Mouse (Mus musculus) limb, embryonic 13.5 days (tissue): ENCODE measurements around the gene Foxn3. TPM values are rescaled to one million over a fixed set of nuclear protein-coding genes. Genes with fewer than 3 reads are reported as not detected.

Source experiments
- ATAC-seq: fragments of 200-750 bp; cut with Nextera tagmentation; 2 replicates; pipeline ENCODE4 v1.8.0; 2017; ENCODE audit warnings: low read depth, moderate number of reproducible peaks, moderate TSS enrichment; ENCODE audit not compliant: low FRiP score
- H3K27ac ChIP-seq: fragments of 300-500 bp; sonication (generic); 2 replicates; pipeline ENCODE4 v1.5.1; 2015; ENCODE audit warnings: inconsistent platforms, mild to moderate bottlenecking, moderate library complexity
- H3K27me3 ChIP-seq: fragments of 300-500 bp; sonication (generic); 2 replicates; pipeline ENCODE4 v1.6.1; 2015; ENCODE audit warnings: mild to moderate bottlenecking, inconsistent platforms
- H3K36me3 ChIP-seq: fragments of 300-500 bp; sonication (generic); 2 replicates; pipeline ENCODE4 v1.6.1; 2015; ENCODE audit warnings: inconsistent platforms, mild to moderate bottlenecking, moderate library complexity
- H3K4me1 ChIP-seq: fragments of 300-500 bp; sonication (generic); 2 replicates; pipeline ENCODE4 v1.6.1; 2015; ENCODE audit warnings: inconsistent platforms
- H3K4me2 ChIP-seq: fragments of 300-500 bp; sonication (generic); replicated peaks from 2 replicates; pipeline ENCODE4 v1.6.1; 2015; ENCODE audit warnings: inconsistent platforms, mild to moderate bottlenecking, moderate library complexity
- H3K4me3 ChIP-seq: fragments of 300-500 bp; sonication (generic); 2 replicates; pipeline ENCODE4 v1.5.1; 2015; ENCODE audit warnings: moderate library complexity, mild to moderate bottlenecking, inconsistent platforms
- H3K9ac ChIP-seq: fragments of 300-500 bp; sonication (generic); 2 replicates; pipeline ENCODE4 v1.6.1; 2015; ENCODE audit warnings: mild to moderate bottlenecking, inconsistent platforms
- H3K9me3 ChIP-seq: fragments of 300-500 bp; sonication (generic); 2 replicates; pipeline ENCODE4 v1.6.1; 2016; ENCODE audit warnings: inconsistent platforms
- WGBS: fragments of 180-500 bp; shearing (Covaris S2); methylation state at CpG from one replicate; pipeline ENCODE4 v1.1.7; 2015; 5-methylcytosine and 5-hydroxymethylcytosine counted together
- polyA plus RNA-seq: library from polyadenylated mRNA; unstranded; fragments of >200 nt; fragmentation: Nextera tagmentation; extraction: Ambion mirVana; gene quantifications from 2 replicates; pipeline ENCODE4 v1.2.1, GENCODE M21; 2015

Gene Foxn3
- polyA plus RNA-seq, 1 experiment from 2014 or later: 130 TPM

DNA sequence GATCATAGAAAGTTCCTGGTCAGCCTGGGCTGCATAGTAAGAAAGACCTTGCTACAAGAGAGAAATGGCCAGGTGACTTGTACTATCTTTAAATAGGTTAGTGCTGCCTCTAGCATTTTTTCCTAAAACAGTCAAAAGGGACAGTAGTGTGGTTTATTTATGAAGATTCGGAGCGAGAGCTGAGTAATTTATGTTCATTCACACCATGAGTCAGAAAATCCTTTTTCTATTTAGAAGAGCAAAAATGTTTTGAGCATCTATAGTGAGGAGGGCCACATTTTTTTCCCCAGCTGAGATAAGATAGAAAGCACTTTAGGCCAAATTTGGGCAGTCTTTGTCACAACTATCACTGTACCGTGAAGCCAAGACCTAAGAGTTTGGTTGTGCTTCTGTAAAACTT is 24.0 kb upstream of the Foxn3 start:
- Histone ChIP-seq H3K4me2 (no peak overlapping the region), H3K9ac (no peak overlapping the region), H3K27me3 (no peaks in the 10 kb centered on the region; the same call in 1 of the 2 replicates), H3K4me1 (no peaks in the 10 kb centered on the region), H3K9me3 (no peaks in the 10 kb centered on the region; the same call in 1 of the 2 replicates), H3K27ac (no peak overlapping the region), H3K4me3 (no peak overlapping the region), H3K36me3 (no peaks in the 10 kb centered on the region)
- WGBS: 80% methylated on average over 3 of the region's 3 CpGs
- no peak for ATAC-seq

DNA sequence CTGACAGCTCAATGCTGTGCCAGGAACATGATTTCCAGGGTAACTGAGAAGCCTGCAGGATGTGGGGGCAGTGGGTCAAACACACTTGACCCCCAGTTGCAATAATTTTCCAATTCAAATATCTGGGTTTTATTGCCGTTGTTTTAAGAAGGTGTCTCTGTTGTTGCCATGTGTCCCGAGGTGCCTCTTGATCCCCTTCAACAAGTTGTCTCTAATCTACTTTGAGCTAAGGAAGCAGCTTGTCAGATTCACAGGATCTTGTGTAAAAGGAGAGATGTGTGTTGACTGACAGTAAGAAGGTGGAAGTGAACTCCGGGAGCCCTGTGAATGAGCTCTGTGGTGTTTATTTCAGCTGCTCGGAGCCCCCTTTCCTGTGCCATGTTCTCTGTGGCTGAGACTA is 16.6 kb upstream of the Foxn3 start:
- Histone ChIP-seq H3K27ac (no peak overlapping the region), H3K27me3 (no peaks in the 10 kb centered on the region), H3K9me3 (0 out of 2 replicates have a peak, but pooled peaks cover 6% of the 10 kb centered on the region), H3K4me3 (no peak overlapping the region), H3K36me3 (no peaks in the 10 kb centered on the region), H3K4me2 (no peak overlapping the region), H3K9ac (no peak overlapping the region), H3K4me1 (no peaks in the 10 kb centered on the region)
- WGBS: 28% methylated on average over 4 of the region's 4 CpGs
- no peak for ATAC-seq

DNA sequence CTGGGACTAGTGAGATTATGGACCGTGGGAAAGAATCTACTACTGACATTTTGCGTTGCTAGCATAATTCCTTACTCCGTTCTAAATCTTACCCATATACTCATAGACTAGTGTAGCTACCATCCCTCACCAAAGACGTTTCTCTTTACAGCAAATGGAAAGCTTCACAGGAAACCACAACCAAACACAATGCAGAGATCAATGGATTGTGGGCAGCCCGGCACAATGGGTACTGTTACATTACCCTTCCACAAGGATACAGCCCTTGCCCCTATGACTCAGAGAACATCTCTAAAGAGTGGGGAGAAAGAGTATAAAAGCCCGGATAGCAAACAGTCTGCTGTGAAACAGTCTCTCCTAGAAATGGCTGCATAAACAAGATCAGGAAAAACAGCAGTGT is 13.3 kb upstream of the Foxn3 start:
- Histone ChIP-seq H3K4me2 (no peak overlapping the region), H3K27ac (no peak overlapping the region), H3K9ac (no peak overlapping the region), H3K4me3 (no peak overlapping the region), H3K27me3 (no peaks in the 10 kb centered on the region), H3K9me3 (0 out of 2 replicates have a peak, but pooled peaks cover 6% of the 10 kb centered on the region), H3K4me1 (0 out of 2 replicates have a peak, but pooled peaks cover 5% of the 10 kb centered on the region), H3K36me3 (no peaks in the 10 kb centered on the region)
- WGBS: 74% methylated on average over 6 of the region's 6 CpGs
- no peak for ATAC-seq

DNA sequence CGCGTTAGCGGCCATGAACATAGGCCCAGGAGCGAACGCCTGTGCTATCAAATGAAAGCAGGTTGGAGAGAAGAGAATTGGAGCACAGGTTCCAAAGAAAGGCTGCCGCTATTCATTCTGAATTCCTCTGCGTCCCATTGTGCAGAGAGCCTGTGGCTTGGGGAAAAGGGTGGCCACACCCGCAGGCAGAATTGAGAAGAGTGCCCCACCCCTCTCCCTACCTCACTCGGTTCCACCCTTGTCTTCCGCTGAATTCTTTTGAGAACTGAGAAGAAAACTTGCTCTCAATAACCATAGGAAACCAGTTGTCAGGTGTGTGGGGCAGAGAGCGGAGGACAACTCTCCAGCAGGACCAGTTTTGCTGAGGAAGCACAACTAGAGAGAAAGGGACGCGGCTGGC is 10.9 kb upstream of the Foxn3 start:
- H3K27ac ChIP-seq: no peak overlapping the region
- peaks cover 18% of the 10 kb centered on the region for H3K4me1 ChIP-seq
- H3K36me3 ChIP-seq: no peaks in the 10 kb centered on the region
- H3K4me3 ChIP-seq: no peak overlapping the region
- H3K9me3 ChIP-seq: no peaks in the 10 kb centered on the region
- H3K9ac ChIP-seq: no peak overlapping the region
- no peak for ATAC-seq
- no peak overlapping the region for H3K4me2 ChIP-seq
- 54% methylated on average over 13 of the region's 13 CpGs for WGBS
- H3K27me3 ChIP-seq: no peaks in the 10 kb centered on the region

DNA sequence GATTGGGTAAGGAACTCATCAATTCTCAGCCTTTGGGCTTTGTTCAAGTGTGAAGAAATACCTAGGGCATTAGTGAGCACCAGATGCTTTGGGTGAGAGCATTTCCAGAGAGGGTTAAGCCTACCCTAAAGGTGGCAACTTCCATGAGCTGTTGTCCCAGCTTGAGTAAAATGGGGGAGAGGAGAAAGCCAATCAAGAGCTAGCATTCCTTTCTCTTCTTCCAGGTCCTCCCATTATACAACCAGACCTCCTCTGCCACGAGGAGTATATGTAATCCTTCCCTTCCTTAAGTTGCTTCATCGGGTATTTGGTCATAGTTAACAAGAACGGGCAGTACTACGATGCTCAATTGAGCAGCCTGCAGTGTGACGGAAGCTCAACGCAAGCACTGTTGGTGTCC is 9.7 kb upstream of the Foxn3 start:
- no peak overlapping the region for H3K27ac ChIP-seq
- H3K27me3 ChIP-seq: no peaks in the 10 kb centered on the region
- WGBS: 81% methylated on average over 6 of the region's 6 CpGs
- H3K4me2 ChIP-seq: no peak overlapping the region
- H3K9me3 ChIP-seq: no peaks in the 10 kb centered on the region
- H3K4me3 ChIP-seq: no peak overlapping the region
- no peaks in the 10 kb centered on the region for H3K36me3 ChIP-seq
- no peak overlapping the region for H3K9ac ChIP-seq
- ATAC-seq: no peak
- H3K4me1 ChIP-seq: peaks cover 18% of the 10 kb centered on the region

DNA sequence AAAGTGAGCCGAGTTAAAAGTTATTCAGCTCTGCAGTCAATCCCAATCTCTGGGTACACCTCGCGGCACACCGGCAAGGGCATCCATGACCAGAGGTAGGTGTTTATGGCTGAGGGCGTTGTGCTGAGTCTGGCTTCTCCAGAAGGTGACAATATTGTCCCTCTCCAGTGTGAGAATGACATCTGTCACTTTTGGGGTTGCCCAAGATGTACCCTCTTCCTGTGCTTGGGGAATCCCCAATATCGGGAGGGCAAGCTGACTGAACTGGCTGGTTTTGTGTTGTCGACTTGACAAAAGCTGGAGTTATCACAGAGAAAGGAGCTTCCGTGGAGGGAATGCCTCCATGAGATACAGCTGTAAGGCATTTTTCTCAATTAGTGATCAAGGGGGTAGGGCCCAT is 8.6 kb upstream of the Foxn3 start:
- Histone ChIP-seq H3K4me1 (peaks cover 18% of the 10 kb centered on the region), H3K4me3 (no peak overlapping the region), H3K9ac (no peak overlapping the region), H3K27me3 (no peaks in the 10 kb centered on the region), H3K4me2 (no peak overlapping the region), H3K27ac (no peak overlapping the region), H3K36me3 (no peaks in the 10 kb centered on the region), H3K9me3 (no peaks in the 10 kb centered on the region)
- WGBS: 90% methylated on average over 8 of the region's 8 CpGs
- no peak for ATAC-seq

DNA sequence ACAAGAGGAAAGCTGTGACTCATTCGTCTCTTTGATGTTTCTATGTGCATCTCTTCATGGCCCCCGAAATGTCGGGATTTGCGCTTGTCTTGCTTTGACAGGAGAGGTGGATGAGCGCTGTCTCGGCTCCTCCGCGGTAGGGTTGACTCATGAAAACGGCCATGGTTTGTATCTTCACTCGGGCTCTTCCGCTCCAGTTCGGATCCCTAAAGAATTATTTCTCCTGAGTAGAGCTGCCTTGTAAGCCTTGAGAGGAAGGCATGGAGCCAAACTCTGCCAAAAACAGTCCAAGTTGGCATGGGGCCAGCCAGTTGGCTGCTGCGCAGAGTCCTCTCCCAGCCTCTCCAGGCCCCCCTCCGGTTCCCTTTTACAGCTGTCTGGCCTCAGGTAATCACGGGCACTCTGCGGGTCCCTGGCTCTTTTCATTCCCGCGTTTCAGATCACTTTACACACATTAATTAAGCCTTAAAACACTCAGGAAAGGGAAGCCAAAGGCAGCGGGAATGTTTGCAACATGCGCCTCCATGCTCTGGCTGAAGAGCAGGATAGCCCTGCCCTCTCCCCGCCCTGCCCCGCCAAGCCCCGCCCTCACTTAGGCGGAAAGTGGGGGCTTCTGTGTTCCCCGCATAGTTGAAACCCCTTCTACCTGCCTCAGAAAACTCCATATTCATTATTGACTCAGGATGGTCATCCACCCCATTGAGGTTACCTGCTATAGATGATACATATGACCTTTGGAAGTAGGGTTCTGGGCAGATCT is 7.0 kb upstream of the Foxn3 start:
- H3K27me3 ChIP-seq: no peaks in the 10 kb centered on the region
- peak overlapping the region; percentile 50 for H3K4me2 ChIP-seq
- WGBS: 55% methylated on average over 25 of the region's 25 CpGs

DNA sequence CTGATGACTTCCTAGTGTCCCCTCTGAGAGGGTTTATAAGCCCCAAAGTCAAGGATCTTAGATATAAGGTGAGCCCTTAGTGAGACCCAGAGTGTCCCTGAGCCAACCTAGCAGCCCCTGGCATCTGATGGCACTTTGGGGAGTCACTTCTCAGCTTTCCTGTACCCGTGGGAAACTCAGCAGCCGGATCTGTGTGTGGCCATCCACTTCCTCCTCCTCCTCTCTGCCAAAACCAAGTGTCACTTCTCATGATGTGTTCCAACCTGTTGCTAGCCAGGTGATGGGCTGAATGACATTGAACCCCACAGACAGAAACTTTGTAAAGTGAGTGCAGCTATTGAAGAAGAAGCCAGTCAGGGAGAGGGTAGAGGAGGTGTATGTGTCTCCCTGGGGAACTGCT is 2.2 kb upstream of the Foxn3 start:
- no peak for ATAC-seq
- H3K4me1 ChIP-seq: peaks cover 37% of the 10 kb centered on the region
- no peaks in the 10 kb centered on the region for H3K9me3 ChIP-seq
- H3K27me3 ChIP-seq: no peaks in the 10 kb centered on the region
- H3K36me3 ChIP-seq: no peaks in the 10 kb centered on the region
- H3K9ac ChIP-seq: no peak overlapping the region
- H3K27ac ChIP-seq: no peak overlapping the region
- WGBS: 60% methylated on average over 2 of the region's 2 CpGs
- no peak overlapping the region for H3K4me3 ChIP-seq
- H3K4me2 ChIP-seq: no peak overlapping the region

More for the DNA sequence above, 7.0 kb upstream of the Foxn3 start:
- H3K4me1 ChIP-seq: peaks cover 18% of the 10 kb centered on the region
- H3K36me3 ChIP-seq: no peaks in the 10 kb centered on the region
- ATAC-seq: peak; percentile 84
- H3K9ac ChIP-seq: 0 out of 2 replicates have a peak overlapping the region, but pooled peaks have one; percentile 25
- H3K4me3 ChIP-seq: peak overlapping the region; percentile 17; the same call in 1 of the 2 replicates
- no peak overlapping the region for H3K27ac ChIP-seq
- no peaks in the 10 kb centered on the region for H3K9me3 ChIP-seq

DNA sequence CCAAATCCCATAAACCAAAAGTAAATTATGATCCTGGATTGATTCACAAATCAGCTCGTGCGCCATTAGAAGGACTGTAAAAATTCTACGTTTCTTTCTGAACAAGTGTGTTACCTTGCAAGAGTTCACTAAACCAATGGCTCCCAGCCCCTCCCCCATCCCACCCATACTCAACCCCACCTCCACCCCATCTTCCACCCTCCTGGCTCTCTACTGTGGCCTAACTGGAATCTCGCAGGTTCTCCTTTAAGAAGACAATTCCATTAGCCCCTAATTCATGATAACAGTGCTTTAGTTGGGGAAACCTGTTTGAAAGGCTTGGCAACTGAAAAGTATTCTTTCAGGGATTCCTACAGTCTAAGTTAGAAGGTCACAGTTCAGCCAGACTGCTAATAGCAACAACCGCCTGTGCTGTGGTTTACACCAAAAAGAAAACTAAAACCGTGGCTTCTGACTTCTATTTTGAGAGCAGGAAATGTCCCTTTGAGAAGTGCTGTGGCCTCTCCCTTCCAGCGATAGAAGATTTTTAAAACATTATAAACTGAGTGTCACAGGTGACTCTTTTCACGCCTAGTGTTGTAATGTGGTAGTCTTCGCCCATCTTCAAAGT is 1.0 kb upstream of the Foxn3 start:
- peak overlapping the region; percentile 79; the same call in 1 of the 2 replicates for H3K4me3 ChIP-seq

DNA sequence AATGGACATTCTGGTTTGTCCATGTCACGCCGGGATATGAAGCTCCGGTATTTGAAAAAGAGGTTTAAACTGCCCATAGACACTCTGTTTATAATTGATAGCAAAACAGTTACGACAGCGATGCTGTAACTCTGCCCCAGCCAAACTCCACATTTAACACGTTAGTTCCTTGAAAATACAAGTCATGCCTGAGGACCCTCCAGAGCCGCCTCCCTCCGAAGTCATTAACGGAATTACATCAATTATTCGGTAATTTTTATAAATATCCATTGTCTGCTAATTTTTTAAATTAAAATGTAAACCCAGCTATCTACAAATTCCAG is 554 bp downstream of the Foxn3 start:
- peak overlapping the region; percentile 78 for H3K4me2 ChIP-seq
- H3K4me3 ChIP-seq: peak overlapping the region; percentile 79
- H3K4me1 ChIP-seq: peaks cover 49% of the 10 kb centered on the region
- no peaks in the 10 kb centered on the region for H3K9me3 ChIP-seq
- peak overlapping the region; percentile 94 for H3K9ac ChIP-seq
- H3K36me3 ChIP-seq: no peaks in the 10 kb centered on the region
- peak overlapping the region; percentile 90; the same call in 1 of the 2 replicates for H3K27ac ChIP-seq
- 0% methylated on average over 10 of the region's 10 CpGs for WGBS
- H3K27me3 ChIP-seq: no peaks in the 10 kb centered on the region
- no peak for ATAC-seq

More for the DNA sequence above, 1.0 kb upstream of the Foxn3 start:
- Histone ChIP-seq H3K27ac (no peak overlapping the region), H3K4me1 (peaks cover 36% of the 10 kb centered on the region), H3K4me2 (peak overlapping the region; percentile 78), H3K9me3 (no peaks in the 10 kb centered on the region), H3K36me3 (no peaks in the 10 kb centered on the region), H3K9ac (no peak overlapping the region), H3K27me3 (no peaks in the 10 kb centered on the region)
- no peak for ATAC-seq
- 21% methylated on average over 9 of the region's 9 CpGs for WGBS

DNA sequence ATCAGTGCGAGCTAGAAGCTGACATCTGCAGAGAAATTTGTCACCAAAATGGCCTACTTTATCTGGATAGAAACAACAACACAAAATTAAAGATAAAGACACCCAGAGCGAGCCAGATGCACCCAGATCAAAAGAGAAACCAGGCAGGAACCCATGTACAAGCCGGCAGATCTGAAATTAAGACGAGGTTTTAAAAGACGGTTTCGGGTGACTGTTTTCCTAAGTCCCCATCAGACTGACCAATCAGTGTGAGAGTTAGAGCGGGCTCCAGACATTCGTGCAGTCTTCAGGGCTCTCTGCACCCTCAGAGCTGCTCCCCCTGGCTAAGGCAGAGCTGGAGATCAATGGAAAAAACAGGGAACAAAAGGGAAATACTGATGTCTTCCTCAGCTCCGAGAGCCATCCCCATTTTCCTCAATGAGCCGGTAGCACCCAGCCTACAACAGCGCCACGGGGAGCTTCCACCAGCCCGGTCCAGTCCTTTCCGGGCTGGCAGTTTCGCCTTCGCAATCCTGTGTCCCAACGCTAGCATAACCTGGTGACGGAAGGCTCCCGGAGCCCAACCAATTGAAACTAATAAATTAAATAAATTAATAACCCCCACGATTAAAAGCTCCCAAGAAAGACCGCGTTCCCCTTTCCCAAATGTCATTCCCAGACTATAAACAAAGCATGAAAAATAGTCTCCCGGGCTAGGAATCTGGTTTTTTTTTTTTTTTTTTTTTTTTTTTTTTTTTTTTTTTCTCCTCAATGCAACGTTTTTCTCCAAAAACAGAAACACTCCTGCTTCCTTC is 1.1 kb downstream of the Foxn3 start:
- ATAC-seq: peak; percentile 51; the same call in 1 of the 2 replicates
- peak overlapping the region; percentile 90 for H3K27ac ChIP-seq

DNA sequence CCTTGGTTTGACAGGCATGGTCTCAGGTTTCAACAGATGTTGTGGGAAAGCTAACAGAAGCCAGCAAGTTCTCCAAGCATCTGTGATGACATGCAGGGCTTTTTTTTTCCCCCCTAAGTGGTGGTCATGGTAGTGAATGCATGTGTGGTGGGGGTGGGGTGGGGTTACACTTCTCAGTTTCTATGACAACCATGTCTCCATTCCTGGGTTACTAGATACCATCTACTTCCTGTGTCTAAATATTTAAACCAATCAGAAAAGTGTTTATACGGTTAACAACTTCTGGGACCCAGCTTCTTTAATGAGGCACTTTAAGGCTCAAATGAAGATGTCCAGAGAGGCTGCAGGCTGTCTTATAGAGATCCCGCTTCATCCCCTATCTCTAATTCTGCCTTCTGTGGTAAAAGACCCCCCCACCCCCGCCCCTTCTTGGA is 2.0 kb downstream of the Foxn3 start:
- no peaks in the 10 kb centered on the region for H3K36me3 ChIP-seq
- H3K27ac ChIP-seq: peak overlapping the region; percentile 67
- no peaks in the 10 kb centered on the region for H3K27me3 ChIP-seq
- H3K4me1 ChIP-seq: peaks cover 49% of the 10 kb centered on the region
- no peaks in the 10 kb centered on the region for H3K9me3 ChIP-seq
- peak overlapping the region; percentile 78 for H3K4me2 ChIP-seq
- H3K4me3 ChIP-seq: peak overlapping the region; percentile 79
- WGBS: 13% methylated on average over 3 of the region's 3 CpGs
- peak; percentile 48 for ATAC-seq
- 0 out of 2 replicates have a peak overlapping the region, but pooled peaks have one; percentile 27 for H3K9ac ChIP-seq

More for the DNA sequence above, 1.1 kb downstream of the Foxn3 start:
- WGBS: under 1% methylated on average over 24 of the region's 24 CpGs
- peak overlapping the region; percentile 79 for H3K4me3 ChIP-seq
- peak overlapping the region; percentile 94 for H3K9ac ChIP-seq
- H3K4me2 ChIP-seq: peak overlapping the region; percentile 78
- H3K9me3 ChIP-seq: no peaks in the 10 kb centered on the region
- no peaks in the 10 kb centered on the region for H3K36me3 ChIP-seq
- H3K4me1 ChIP-seq: peaks cover 49% of the 10 kb centered on the region
- H3K27me3 ChIP-seq: no peaks in the 10 kb centered on the region
